Mouse (Mus musculus) small intestine, adult 2 months (tissue): ENCODE results near the gene Kcnh4.

Experiments used
- CTCF ChIP-seq: fragments of 200-500 bp; IDR thresholded peaks from 2 replicates; pipeline ENCODE4 v1.5.1; 2012; ENCODE audit warnings: low read depth, mild to moderate bottlenecking, control low read depth, inconsistent platforms, low read length, moderate library complexity, mixed read lengths; ENCODE audit not compliant: insufficient replicate concordance, insufficient read length; ENCODE audit errors: extremely low read depth
- POLR2A ChIP-seq: fragments of 200-500 bp; IDR thresholded peaks from 2 replicates; pipeline ENCODE4 v1.6.1; 2012; ENCODE audit warnings: low read depth, mild to moderate bottlenecking, control low read depth, inconsistent platforms, low read length, moderate library complexity

DNA sequence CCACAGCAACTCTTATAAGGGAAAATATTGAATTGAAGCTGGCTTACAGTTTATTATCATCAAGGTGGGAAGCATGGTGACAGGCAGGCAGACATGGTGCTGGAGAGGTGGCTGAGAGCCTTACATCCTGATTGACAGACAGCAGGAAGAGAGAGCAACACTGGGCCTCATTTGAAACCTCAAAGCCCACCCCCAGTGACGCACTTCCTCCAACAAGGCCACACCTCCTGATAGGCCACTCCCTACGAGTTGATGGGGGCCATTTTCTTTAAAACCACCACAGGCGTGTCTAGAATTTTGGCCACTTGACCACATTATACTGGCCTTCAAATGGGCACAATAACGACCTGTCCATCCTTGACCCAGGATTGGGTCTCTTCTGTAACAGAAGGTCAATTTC lies 14.5 kb upstream of the Kcnh4 start:
- TF ChIP-seq CTCF (no peak), POLR2A (no peak)
